Mouse (Mus musculus): Measurements from ENCODE around the gene Polr1d. TPM values are rescaled to one million over a fixed set of nuclear protein-coding genes. Genes with fewer than 3 reads are reported as not detected.

Polr1d gene
- 51.9 and 57.2 TPM in 2 replicates for total RNA-seq (2023)

GRCm38 (mm10) chr5:147076799-147077165 lies at the start of gene Polr1d:
Gene Polr1d (plus strand): TSS chr5:147077050.

GRCm38 (mm10) chr5:147076026-147076798 lies 638 bp upstream of the Polr1d start, which contains the start of gene Lnx2:
Gene Lnx2 (minus strand): TSS chr5:147076586.

Other genes with a start within 250 kb of the Polr1d start
- gene Rpl21, start 244.2 kb upstream of the Polr1d start, total RNA-seq (2023) = 121 and 149 TPM in 2 replicates
- not detected in 2 replicates for gene Rasl11a, start 232.0 kb upstream of the Polr1d start, total RNA-seq (2023)
- 12.3 TPM in 2 replicates for gene Gtf3a, start 128.4 kb upstream of the Polr1d start, total RNA-seq (2023)
- gene Mtif3, start 113.2 kb upstream of the Polr1d start, total RNA-seq (2023) = 7.4 and 8.6 TPM in 2 replicates
- gene Lnx2, start 464 bp upstream of the Polr1d start, total RNA-seq (2023) = 3.2 and 4.2 TPM in 2 replicates
- gene Gsx1, start 111.6 kb downstream of the Polr1d start, total RNA-seq (2023) = not detected in 2 replicates
- not detected in 2 replicates for gene Pdx1, start 192.9 kb downstream of the Polr1d start, total RNA-seq (2023)
- not detected in 2 replicates for gene Cdx2, start 230.2 kb downstream of the Polr1d start, total RNA-seq (2023)
- gene Urad, start 245.4 kb downstream of the Polr1d start, total RNA-seq (2023) = not detected in 2 replicates